Mouse (Mus musculus): ENCODE data around the gene Rabif. TPM values are rescaled to one million over a fixed set of nuclear protein-coding genes. Genes with fewer than 3 reads are reported as not detected.
"Not testable (repeated sequence)": the region's sequence is repeated elsewhere in the genome, so short reads cannot be mapped to it uniquely, and the experiment has no call there.

Gene Rabif
- total RNA-seq, 1 experiment from 2014 or later: 22.4 TPM

DNA sequence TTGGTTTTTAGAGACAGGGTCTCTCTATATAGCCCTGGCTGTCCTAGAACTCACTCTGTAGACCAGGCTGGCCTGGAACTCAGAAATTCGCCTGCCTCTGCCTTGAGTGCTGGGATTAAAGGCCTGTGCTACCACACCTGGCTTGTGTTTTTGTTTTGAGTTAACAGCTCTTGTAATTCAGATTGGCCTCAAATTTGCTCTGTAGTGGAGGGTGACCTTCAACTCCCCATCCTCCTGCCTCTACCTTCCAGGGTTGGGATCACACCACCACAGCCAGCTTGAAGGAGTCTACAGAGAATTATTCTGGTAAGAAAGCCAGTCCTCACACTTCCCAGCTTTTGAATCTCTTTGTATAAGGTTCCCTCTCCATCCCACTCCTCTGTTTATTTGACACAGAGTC is 6.5 kb downstream of the Rabif start:
- ATAC-seq (replicated peaks in 1 of 2; ENCODE audit: insufficient read depth in 1 of 2, low FRiP score in 2 of 2, low TSS enrichment in 1 of 2, low read depth in 1 of 2, poor library complexity in 2 of 2, severe bottlenecking in 2 of 2): no peak

DNA sequence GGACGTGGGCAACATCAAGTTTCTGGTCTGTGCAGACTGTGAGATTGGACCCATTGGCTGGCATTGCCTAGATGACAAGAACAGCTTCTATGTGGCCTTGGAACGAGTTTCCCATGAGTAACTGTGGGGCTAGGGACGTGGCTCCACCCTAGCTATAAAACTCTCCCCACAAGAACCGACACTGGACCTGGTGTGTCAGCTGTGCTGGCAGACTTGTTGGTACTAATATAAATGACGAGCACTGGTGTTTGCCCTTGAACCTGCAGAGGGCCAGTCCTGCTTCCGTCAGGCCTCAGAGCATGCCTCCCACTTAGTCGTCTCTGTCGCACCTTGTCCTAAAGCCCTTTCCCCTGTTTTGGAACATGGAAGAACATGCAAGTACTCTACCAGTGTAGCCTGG is 11.8 kb downstream of the Rabif start:
- no peak for ATAC-seq (replicated peaks in 1 of 2; ENCODE audit: insufficient read depth in 1 of 2, low FRiP score in 2 of 2, low TSS enrichment in 1 of 2, low read depth in 1 of 2, poor library complexity in 2 of 2, severe bottlenecking in 2 of 2)

DNA sequence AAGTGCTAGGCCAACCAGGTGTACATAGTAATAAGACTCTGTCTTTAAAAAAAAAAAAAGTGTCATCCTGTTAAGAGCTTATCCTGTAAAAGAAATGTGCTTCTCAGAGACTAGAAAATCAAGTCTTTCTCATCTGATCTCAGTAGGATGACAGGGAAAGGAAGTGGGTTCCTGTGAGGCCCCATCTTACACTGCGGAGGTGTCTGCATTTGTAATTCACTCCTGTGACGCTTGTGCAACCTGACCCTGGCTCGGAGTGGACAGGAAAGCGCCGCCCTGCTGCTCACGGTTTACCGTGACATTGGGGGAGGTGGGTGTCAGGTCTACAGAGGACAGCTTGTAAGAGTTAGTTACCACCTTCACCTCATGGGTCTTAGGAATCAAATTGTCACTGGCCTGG is 15.6 kb downstream of the Rabif start:
- ATAC-seq (replicated peaks in 1 of 2; ENCODE audit: insufficient read depth in 1 of 2, low FRiP score in 2 of 2, low TSS enrichment in 1 of 2, low read depth in 1 of 2, poor library complexity in 2 of 2, severe bottlenecking in 2 of 2): peak in 1 of 2 experiments; percentile 32; a peak in 1 of 4 replicates

DNA sequence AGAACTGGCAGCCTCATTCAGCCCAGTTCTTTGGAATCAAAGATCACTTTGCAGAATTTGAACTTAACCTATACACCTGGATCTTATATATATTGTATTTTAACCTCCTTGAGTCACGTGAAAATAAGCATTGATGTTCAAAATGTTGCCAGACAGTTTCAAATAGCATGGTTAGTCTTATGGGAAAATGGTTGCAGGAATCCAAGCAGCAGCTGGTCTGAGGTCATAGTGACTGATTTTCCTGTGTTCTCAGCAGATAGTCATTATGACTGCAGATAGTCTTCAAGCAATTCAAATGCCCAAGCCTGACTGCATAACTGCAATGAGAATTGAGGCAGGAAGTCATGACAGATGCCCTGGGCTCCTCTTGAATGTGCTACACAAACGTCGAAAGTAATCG is 17.7 kb downstream of the Rabif start:
- no peak for ATAC-seq (replicated peaks in 1 of 2; ENCODE audit: insufficient read depth in 1 of 2, low FRiP score in 2 of 2, low TSS enrichment in 1 of 2, low read depth in 1 of 2, poor library complexity in 2 of 2, severe bottlenecking in 2 of 2)

DNA sequence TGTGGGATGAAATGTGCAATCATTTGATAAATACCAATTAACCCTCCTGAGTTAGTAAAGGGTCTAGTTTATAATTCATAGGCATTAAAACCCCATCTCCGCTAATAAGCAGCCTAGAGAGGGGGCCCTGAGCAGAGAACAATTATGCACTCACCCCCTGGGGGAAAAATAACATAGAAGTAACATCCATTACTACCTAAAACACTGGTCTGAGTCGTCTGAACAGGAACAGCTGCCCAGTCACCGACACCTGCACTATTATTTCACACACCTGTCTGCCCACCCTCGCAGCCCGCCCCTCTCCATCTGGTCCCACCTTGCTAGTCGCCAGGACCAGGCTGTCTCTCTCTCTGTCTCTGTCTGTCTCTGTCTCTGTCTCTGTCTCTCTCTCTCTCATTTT is 18.1 kb downstream of the Rabif start:
- no peak for ATAC-seq (replicated peaks in 1 of 2; ENCODE audit: insufficient read depth in 1 of 2, low FRiP score in 2 of 2, low TSS enrichment in 1 of 2, low read depth in 1 of 2, poor library complexity in 2 of 2, severe bottlenecking in 2 of 2)

DNA sequence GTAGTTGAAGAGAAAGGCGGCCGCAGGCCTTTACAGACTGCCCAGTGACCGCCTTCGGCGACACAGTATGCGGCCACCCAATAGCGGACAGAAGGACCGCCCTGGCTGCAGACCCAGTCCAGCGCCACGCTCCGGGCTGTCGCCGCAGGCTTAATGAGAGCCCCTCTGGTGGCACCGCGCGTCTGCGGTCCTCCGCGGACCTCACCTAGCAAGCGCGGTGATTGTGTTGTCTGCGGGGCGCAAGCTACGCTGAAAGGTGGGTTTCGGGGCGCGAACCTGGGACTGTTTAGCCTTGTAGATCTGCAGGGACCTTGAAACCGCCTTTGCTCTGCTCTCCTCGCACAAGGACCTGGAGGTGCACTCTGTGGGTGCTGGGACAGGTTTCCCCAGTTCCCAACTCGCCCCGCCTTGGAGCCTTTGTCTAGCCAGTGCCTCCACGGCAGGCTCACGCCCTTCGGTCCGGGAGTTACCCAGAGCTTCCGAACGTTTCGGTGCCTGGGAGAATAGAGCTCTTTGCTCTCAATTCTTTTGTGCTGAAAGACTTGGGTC is 18.9 kb downstream of the Rabif start:
- ATAC-seq (replicated peaks in 1 of 2; ENCODE audit: insufficient read depth in 1 of 2, low FRiP score in 2 of 2, low TSS enrichment in 1 of 2, low read depth in 1 of 2, poor library complexity in 2 of 2, severe bottlenecking in 2 of 2): peak; percentile 47 to 58; a peak in 3 of 4 replicates

DNA sequence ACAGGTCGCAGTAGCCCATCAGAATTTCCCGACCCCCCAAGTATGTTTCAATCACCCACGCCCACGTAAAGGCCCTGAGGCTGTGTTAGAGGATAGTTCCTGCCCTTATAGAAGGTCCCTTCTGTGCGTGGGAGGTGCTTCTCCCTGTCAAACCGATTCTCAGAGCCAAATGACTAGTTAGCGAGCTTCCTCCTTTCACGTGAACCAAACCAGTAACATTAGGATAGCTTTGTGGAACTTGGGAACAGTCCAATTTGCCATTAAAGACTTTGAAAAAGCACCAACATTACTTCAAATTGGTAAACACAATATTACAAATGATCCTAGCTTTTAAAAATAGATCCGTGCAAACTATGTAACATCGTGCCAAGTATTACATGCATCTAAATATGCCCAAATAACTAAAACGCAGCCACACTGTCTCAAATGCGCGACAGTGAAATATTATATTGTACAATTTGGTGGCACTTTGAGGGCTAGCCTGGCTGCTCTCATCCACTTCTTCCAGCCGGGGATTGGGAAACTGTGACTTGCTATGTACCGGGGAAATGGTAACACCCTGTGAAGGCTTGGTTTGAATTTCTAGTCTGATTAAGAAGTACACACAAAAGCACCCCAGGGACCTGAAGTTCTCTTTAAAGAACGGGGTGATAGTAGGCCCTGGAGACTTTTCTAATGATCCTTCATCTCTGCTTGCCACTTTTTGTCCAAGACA is 19.6 kb downstream of the Rabif start:
- peak in 1 of 2 experiments; percentile 19; a peak in 1 of 4 replicates for ATAC-seq (replicated peaks in 1 of 2; ENCODE audit: insufficient read depth in 1 of 2, low FRiP score in 2 of 2, low TSS enrichment in 1 of 2, low read depth in 1 of 2, poor library complexity in 2 of 2, severe bottlenecking in 2 of 2)

DNA sequence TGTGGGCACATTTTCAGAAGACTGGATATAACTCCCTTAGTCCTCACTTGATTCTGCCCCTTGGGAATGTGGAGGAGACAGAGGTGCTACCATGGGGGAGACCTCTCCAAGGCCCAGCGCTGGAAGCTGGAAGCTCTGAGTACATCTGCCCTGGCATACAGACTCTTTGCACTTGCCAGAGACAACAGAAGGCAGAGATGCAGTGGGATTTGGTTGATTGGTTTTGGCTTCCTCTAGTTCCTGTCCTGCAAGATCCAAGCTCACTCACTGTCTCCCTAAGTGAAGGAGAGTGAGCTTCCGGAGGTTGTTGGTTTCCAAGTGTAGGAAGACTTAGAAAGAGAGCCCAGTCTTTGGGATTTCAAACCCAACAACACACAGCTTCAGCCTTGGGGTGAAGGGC is 21.4 kb downstream of the Rabif start:
- no peak for ATAC-seq (replicated peaks in 1 of 2; ENCODE audit: insufficient read depth in 1 of 2, low FRiP score in 2 of 2, low TSS enrichment in 1 of 2, low read depth in 1 of 2, poor library complexity in 2 of 2, severe bottlenecking in 2 of 2)

DNA sequence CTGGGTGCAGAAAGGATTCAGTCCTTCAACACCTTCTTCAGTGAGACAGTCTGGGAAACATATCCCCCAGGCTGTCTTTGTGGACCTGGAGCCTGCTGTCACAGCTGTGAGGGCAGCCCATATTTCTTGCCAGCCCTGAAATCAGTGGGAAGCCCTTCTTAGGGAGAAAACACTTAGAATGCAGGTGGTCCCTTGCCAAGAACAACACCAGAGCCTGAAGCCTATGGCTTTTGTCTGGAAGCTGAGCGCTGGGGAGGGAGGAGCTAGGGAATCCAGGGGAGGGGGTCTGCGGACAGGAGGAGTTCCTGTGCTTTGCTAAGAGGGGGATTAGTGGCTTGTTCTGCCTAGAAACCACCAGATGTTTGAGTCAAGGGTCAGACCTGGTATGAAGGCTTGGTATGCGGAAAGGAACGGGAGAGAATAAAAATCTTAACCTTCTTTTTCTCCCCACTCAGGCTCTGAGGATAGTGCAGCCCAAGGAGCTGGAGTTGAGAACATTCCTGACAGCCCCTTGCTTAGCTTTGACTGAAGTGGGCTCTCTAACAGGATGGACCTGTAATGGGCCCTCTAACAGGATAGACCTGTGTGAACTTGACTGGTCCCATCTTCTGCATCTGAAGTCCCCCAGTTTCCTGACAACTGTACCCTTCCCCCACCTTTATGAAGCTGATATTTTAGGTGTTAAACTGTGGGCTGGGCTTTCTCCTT is 22.2 kb downstream of the Rabif start:
- no peak for ATAC-seq (replicated peaks in 1 of 2; ENCODE audit: insufficient read depth in 1 of 2, low FRiP score in 2 of 2, low TSS enrichment in 1 of 2, low read depth in 1 of 2, poor library complexity in 2 of 2, severe bottlenecking in 2 of 2)

DNA sequence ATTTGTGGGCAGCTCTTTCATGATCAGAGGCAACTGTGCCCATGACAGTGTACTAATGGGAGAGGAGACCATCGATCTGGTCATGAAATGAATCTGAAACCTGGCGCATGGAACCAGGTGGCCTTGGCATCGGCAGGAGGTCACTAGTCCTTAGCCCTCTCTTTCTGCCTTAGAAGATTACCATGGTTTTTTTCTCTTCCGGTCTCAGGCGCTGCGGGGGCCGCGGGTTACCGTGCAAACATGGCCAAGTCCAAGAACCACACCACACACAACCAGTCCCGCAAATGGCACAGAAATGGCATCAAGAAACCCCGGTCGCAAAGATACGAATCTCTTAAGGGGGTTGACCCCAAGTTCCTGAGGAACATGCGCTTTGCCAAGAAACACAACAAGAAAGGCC is 23.4 kb downstream of the Rabif start:
- not testable (repeated sequence) for ATAC-seq (replicated peaks in 1 of 2; ENCODE audit: insufficient read depth in 1 of 2, low FRiP score in 2 of 2, low TSS enrichment in 1 of 2, low read depth in 1 of 2, poor library complexity in 2 of 2, severe bottlenecking in 2 of 2)

DNA sequence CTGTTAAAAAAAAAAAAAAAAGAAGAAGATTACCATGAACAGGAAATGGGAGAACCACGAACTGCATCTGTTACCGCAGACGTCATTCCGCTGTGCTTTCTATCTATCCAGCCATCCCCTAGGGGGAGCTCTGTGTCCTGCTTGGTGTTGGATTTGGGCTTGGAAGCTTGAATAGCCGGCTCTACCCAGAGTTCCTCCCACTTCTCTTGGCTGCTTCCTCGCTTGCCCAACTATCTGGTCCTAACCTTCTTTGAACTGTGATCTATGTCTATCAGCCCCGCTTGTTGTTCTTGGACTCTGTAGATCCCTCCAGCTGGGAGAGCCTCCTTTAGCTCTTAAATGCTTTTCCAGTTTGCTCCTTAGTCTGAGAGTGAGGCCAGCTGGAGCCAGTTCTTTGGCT is 24.2 kb downstream of the Rabif start:
- ATAC-seq (replicated peaks in 1 of 2; ENCODE audit: insufficient read depth in 1 of 2, low FRiP score in 2 of 2, low TSS enrichment in 1 of 2, low read depth in 1 of 2, poor library complexity in 2 of 2, severe bottlenecking in 2 of 2): peak; percentile 84 to 92

DNA sequence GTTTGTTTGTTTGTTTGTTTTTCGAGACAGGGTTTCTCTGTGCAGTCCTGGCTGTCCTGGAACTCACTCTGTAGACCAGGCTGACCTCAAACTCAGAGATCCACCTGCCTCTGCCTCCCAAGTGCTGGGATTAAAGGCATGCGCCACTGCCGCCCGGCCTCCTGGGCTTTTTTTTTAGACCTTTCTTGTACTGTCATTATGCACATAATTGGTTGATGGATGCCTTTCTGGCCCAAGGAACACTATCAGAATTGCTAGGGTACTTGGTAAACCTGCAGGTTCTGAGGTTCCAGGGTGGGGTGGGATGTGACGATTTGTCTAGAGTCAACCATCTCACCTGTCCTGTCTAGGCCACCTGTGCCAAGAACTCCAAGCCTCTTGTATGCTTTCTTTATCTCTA is 24.8 kb downstream of the Rabif start:
- ATAC-seq (replicated peaks in 1 of 2; ENCODE audit: insufficient read depth in 1 of 2, low FRiP score in 2 of 2, low TSS enrichment in 1 of 2, low read depth in 1 of 2, poor library complexity in 2 of 2, severe bottlenecking in 2 of 2): not testable (repeated sequence)

DNA sequence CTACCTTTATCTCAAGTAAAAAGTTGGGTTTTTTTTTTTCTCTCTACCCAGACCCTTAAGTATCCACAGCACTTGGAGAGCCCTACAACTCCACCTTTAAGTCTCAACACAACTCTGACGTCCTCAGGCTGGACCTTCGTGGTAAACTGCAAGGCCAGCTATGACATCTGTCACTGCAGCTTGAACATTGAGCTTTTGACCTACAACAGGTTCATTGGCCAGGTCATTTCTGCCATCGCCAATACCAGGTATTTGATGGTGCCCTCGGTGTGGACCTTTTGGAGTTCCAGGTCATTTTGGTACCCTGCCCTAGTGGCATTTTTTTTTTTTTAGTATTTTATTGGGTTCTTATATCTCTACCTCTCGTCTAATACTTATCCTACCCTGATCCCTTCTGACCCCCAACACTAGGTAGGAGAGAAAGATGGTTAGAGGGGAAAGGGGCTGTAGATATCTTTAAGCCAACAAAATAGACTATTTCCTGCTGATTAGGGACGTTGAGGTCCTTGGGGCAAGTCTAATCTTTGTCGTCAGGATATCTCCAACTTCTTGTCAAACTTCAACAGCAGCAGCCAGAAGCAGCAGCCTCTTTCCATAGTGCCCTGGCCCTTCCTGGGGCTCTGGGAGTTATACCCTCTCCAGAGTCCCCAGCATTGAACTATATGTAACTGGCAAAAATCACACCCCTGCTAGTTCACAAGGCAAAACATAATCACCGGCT is 25.7 kb downstream of the Rabif start:
- ATAC-seq (replicated peaks in 1 of 2; ENCODE audit: insufficient read depth in 1 of 2, low FRiP score in 2 of 2, low TSS enrichment in 1 of 2, low read depth in 1 of 2, poor library complexity in 2 of 2, severe bottlenecking in 2 of 2): no peak

DNA sequence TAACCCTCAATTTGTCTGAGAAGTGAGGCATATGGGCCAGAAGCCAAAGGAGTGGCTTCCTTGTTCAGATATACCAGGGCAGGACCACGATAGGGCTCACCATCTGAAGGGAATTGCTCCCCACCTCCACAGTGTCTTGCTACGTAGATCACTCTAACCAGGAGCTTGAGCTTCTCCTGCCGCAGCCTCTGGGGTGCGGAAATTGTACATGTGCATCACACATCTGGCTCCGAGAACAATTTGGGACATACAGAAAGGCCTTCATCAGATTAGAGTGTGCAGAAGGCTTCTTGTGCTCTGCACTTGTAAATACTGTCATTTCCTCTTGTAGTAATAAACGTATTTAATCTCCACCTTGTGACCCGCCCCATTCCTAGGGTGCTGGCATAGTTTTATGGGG is 26.7 kb downstream of the Rabif start:
- no peak for ATAC-seq (replicated peaks in 1 of 2; ENCODE audit: insufficient read depth in 1 of 2, low FRiP score in 2 of 2, low TSS enrichment in 1 of 2, low read depth in 1 of 2, poor library complexity in 2 of 2, severe bottlenecking in 2 of 2)

DNA sequence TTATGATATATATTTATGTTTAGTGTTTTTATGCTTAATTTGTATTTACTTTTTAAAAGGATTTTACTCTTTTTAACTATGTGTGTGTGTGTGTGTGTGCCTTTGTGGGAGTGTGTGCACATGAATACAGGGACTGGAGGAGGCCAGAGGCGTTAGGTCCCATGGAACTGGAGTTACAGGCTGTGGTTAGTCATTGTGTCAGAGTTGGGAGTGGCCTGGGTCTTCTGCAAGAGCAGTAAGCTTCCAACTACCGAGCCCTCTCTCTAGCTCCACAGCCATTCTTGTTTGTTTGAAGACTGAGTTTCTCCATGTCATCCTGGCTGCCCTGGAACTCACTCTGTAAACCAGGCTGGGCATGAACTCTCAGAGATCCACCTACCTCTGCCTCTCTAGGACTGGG is 27.9 kb downstream of the Rabif start:
- no peak; a peak in 1 of 4 replicates for ATAC-seq (replicated peaks in 1 of 2; ENCODE audit: insufficient read depth in 1 of 2, low FRiP score in 2 of 2, low TSS enrichment in 1 of 2, low read depth in 1 of 2, poor library complexity in 2 of 2, severe bottlenecking in 2 of 2)

DNA sequence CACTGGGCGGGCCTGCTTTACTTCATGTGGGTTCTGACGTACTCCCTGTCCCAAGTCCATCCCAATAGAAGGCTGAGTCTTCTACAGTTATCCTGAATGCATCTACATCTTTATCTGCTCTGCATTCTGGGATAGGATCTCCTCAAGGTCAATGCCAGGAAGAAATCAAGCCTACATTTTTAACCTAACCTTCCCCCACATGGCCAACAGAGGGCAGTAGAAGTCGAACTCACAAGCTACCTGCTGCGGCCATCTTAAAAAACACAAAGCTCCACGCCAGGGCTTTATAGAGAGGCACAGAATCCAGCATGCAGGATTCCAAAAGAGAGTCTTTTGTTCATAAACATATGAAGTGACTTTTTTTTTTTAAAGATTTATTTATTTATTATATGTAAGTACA is 30.0 kb downstream of the Rabif start:
- peak; percentile 42 to 65; a peak in 2 of 4 replicates for ATAC-seq (replicated peaks in 1 of 2; ENCODE audit: insufficient read depth in 1 of 2, low FRiP score in 2 of 2, low TSS enrichment in 1 of 2, low read depth in 1 of 2, poor library complexity in 2 of 2, severe bottlenecking in 2 of 2)

DNA sequence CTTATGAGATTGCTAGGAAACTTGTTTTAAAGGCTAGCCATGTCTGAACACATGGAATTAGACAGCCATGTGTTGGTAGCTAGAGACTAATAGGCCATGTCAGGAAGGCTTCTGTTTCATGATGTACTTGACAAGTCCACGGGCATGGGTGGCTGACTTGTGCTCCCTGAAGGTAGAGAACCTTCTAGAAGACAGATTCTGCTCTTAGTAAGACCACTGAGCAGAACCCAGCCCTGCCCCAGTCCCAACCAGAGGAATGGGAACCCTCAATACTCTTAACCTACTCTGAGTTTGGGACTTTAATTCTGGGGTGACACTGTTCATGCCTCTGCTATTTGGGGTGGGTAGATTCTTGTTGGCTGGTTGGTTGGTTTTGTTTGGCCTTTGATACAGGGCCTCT is 30.6 kb downstream of the Rabif start:
- ATAC-seq (replicated peaks in 1 of 2; ENCODE audit: insufficient read depth in 1 of 2, low FRiP score in 2 of 2, low TSS enrichment in 1 of 2, low read depth in 1 of 2, poor library complexity in 2 of 2, severe bottlenecking in 2 of 2): no peak

DNA sequence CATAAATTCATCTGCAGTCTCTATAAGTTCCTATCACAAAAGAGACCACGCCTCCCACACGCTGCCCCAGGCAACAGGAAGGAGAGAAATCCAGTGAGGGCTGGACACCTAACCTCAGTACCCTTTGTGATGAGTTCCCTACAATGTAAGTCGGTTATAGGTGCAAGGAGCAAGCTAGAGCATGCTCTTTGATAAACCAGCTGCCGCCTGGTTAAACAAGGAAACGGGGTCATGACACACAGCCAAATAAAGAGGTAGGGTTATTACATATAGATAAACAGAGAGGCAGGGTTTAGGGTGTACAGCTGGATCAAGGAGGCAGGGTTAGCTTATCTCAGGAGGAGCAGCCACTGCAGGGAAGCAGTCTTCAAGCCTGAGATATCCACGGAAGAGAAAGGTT is 32.3 kb downstream of the Rabif start:
- ATAC-seq (replicated peaks in 1 of 2; ENCODE audit: insufficient read depth in 1 of 2, low FRiP score in 2 of 2, low TSS enrichment in 1 of 2, low read depth in 1 of 2, poor library complexity in 2 of 2, severe bottlenecking in 2 of 2): peak; percentile 12 to 53; a peak in 1 of 4 replicates
